In genomic region chr1:106662486-106662885, GRCm38 (mm10) we compare ENCODE assay signal across 28 mouse cellular contexts. TPM values are rescaled to one million over a fixed set of nuclear protein-coding genes. Genes with fewer than 3 reads are reported as not detected.
DNase-seq lines count a peak whose midpoint lies in the region; ATAC-seq and TF ChIP-seq lines count a peak whose summit lies in the region.
"Had no signal": no experiment of that assay in that cellular context is flagged by ENCODE, and none has a peak within 500 bp of the region (broad histone marks: within the 10 kb centered on the region; RNA-seq: fewer than 3 reads in every experiment).

No protein-coding gene starts in this region.

- in situ Hi-C loops in Patski (cut with MboI; ENCODE audit: low pct_unique_long_range_greater_than_20kb), result no loop called here

- no peak overlapping the region for H3K9ac ChIP-seq in embryonic facial prominence, embryonic 14.5 days (ENCODE audit: low read depth, low read length)
- no peak overlapping the region for H3K9ac ChIP-seq in kidney, embryonic 15.5 days
- H3K9ac ChIP-seq in limb, embryonic 13.5 days, result no peak overlapping the region
- H3K9ac ChIP-seq: embryonic facial prominence, embryonic 12.5 days; embryonic facial prominence, embryonic 15.5 days; forebrain, embryonic 12.5 days had no signal

- no peak overlapping the region for H3K27ac ChIP-seq in embryonic facial prominence, embryonic 14.5 days (replicated peaks; ENCODE audit: low read depth, low read length)
- no peak overlapping the region; the same call in 1 of the 2 replicates for H3K27ac ChIP-seq in embryonic facial prominence, embryonic 10.5 days (replicated peaks)
- H3K27ac ChIP-seq in kidney, embryonic 15.5 days, result peak overlapping the region; percentile 37; the same call in 1 of the 2 replicates
- peak overlapping the region; percentile 22; the same call in 1 of the 2 replicates for H3K27ac ChIP-seq in limb, embryonic 13.5 days
- H3K27ac ChIP-seq in limb, embryonic 10.5 days, result no peak overlapping the region
- H3K27ac ChIP-seq: embryonic facial prominence, embryonic 12.5 days; embryonic facial prominence, embryonic 15.5 days; forebrain, embryonic 10.5 days; forebrain, embryonic 12.5 days had no signal

- H3K9me3 ChIP-seq in embryonic facial prominence, embryonic 14.5 days (ENCODE audit: control insufficient read depth, low read length), result no peaks in the 10 kb centered on the region
- H3K9me3 ChIP-seq in embryonic facial prominence, embryonic 10.5 days, result no peaks in the 10 kb centered on the region
- no peaks in the 10 kb centered on the region for H3K9me3 ChIP-seq in kidney, embryonic 15.5 days (replicated peaks)
- H3K9me3 ChIP-seq in limb, embryonic 13.5 days, result no peaks in the 10 kb centered on the region
- H3K9me3 ChIP-seq in limb, embryonic 10.5 days (replicated peaks), result no peaks in the 10 kb centered on the region
- H3K9me3 ChIP-seq: embryonic facial prominence, embryonic 12.5 days; embryonic facial prominence, embryonic 15.5 days; forebrain, embryonic 10.5 days; forebrain, embryonic 12.5 days; G1E had no signal

- H3K4me3 ChIP-seq in embryonic facial prominence, embryonic 14.5 days (ENCODE audit: low read depth, low read length), result no peak overlapping the region
- H3K4me3 ChIP-seq in embryonic facial prominence, embryonic 10.5 days, result no peak overlapping the region
- H3K4me3 ChIP-seq in kidney, embryonic 15.5 days (replicated peaks), result no peak overlapping the region
- no peak overlapping the region for H3K4me3 ChIP-seq in limb, embryonic 13.5 days
- H3K4me3 ChIP-seq in limb, embryonic 10.5 days, result no peak overlapping the region
- H3K4me3 ChIP-seq: embryonic facial prominence, embryonic 12.5 days; embryonic facial prominence, embryonic 15.5 days; erythroblast, embryonic 14.5 days; forebrain, embryonic 10.5 days; forebrain, embryonic 12.5 days had no signal

- CTCF ChIA-PET in Patski (lab: Charles Lee), result no interaction called here

- H3K4me2 ChIP-seq in embryonic facial prominence, embryonic 14.5 days (ENCODE audit: low read depth, low read length), result no peak overlapping the region
- H3K4me2 ChIP-seq in kidney, embryonic 15.5 days, result no peak overlapping the region
- H3K4me2 ChIP-seq in limb, embryonic 13.5 days (replicated peaks), result no peak overlapping the region
- H3K4me2 ChIP-seq: embryonic facial prominence, embryonic 12.5 days; embryonic facial prominence, embryonic 15.5 days; forebrain, embryonic 12.5 days had no signal

- no peak for TF ChIP-seq CTCF in Patski (IDR thresholded peaks at IDR 0.05)

- no peak for ATAC-seq in embryonic facial prominence, embryonic 14.5 days (ENCODE audit: low read depth)
- ATAC-seq in kidney, embryonic 15.5 days (replicated peaks; ENCODE audit: low FRiP score), result no peak
- no peak for ATAC-seq in limb, embryonic 13.5 days (ENCODE audit: low FRiP score, low read depth)
- no peak for ATAC-seq in Patski
- ATAC-seq: forebrain, embryonic 14.5 days; forebrain, embryonic 16.5 days had no signal

- POLR2A ChIA-PET in Patski (lab: Charles Lee), result no interaction called here

- DNase-seq in embryonic facial prominence, embryonic 14.5 days (ENCODE audit: low spot score), result peak; percentile 57
- no peak for DNase-seq in embryonic facial prominence, embryonic 10.5 days (ENCODE audit: low spot score)
- no peak for DNase-seq in kidney, postnatal 14 days
- no peak for DNase-seq in limb, embryonic 10.5 days (ENCODE audit: low spot score)
- peak; percentile 64 for DNase-seq in Patski (ENCODE audit: low read depth, low spot score)
- no peak for DNase-seq in lung, postnatal 10 days
- DNase-seq: adrenal gland, adult 2 months; adrenal gland, postnatal 10 days; adrenal gland, postnatal 25 days; B cell, adult 2 months; cerebellum, adult 11 months; cerebellum, adult 18-20 months; cerebellum, adult 8-10 months; cerebellum, adult 9-11 months; cerebellum, postnatal 14 days; cerebellum, postnatal 36 days; embryo, embryonic 11 days had no signal

- no peaks in the 10 kb centered on the region for H3K27me3 ChIP-seq in embryonic facial prominence, embryonic 14.5 days (replicated peaks; ENCODE audit: control insufficient read depth, insufficient read depth, low read length)
- no peaks in the 10 kb centered on the region for H3K27me3 ChIP-seq in embryonic facial prominence, embryonic 10.5 days (replicated peaks; ENCODE audit: low read depth, poor library complexity, severe bottlenecking)
- no peaks in the 10 kb centered on the region for H3K27me3 ChIP-seq in kidney, embryonic 15.5 days
- no peaks in the 10 kb centered on the region for H3K27me3 ChIP-seq in limb, embryonic 13.5 days
- no peaks in the 10 kb centered on the region for H3K27me3 ChIP-seq in limb, embryonic 10.5 days (ENCODE audit: low read depth, poor library complexity, severe bottlenecking)
- no peaks in the 10 kb centered on the region for H3K27me3 ChIP-seq in Patski
- H3K27me3 ChIP-seq: CH12.LX; embryonic facial prominence, embryonic 12.5 days; embryonic facial prominence, embryonic 15.5 days; forebrain, embryonic 12.5 days had no signal

- 70% methylated on average over 5 of the region's 5 CpGs for WGBS in embryonic facial prominence, embryonic 14.5 days
- 91% methylated on average over 5 of the region's 5 CpGs for WGBS in embryonic facial prominence, embryonic 10.5 days
- WGBS in kidney, embryonic 15.5 days, result 42% methylated on average over 5 of the region's 5 CpGs
- WGBS in limb, embryonic 13.5 days, result 81% methylated on average over 5 of the region's 5 CpGs
- 89% methylated on average over 5 of the region's 5 CpGs for WGBS in limb, embryonic 10.5 days

- no peaks in the 10 kb centered on the region for H3K36me3 ChIP-seq in embryonic facial prominence, embryonic 14.5 days (ENCODE audit: control insufficient read depth, insufficient read depth, low read length)
- no peaks in the 10 kb centered on the region for H3K36me3 ChIP-seq in embryonic facial prominence, embryonic 10.5 days (replicated peaks)
- H3K36me3 ChIP-seq in kidney, embryonic 15.5 days, result no peaks in the 10 kb centered on the region
- H3K36me3 ChIP-seq in limb, embryonic 13.5 days, result no peaks in the 10 kb centered on the region
- no peaks in the 10 kb centered on the region for H3K36me3 ChIP-seq in limb, embryonic 10.5 days
- H3K36me3 ChIP-seq: embryonic facial prominence, embryonic 12.5 days; embryonic facial prominence, embryonic 15.5 days; forebrain, embryonic 10.5 days; forebrain, embryonic 12.5 days; G1E had no signal

- H3K4me1 ChIP-seq in embryonic facial prominence, embryonic 14.5 days (ENCODE audit: control insufficient read depth, insufficient read depth, low read length), result 0 out of 2 replicates have a peak, but pooled peaks cover 7% of the 10 kb centered on the region
- H3K4me1 ChIP-seq in embryonic facial prominence, embryonic 10.5 days, result peaks cover 11% of the 10 kb centered on the region
- peaks cover 28% of the 10 kb centered on the region for H3K4me1 ChIP-seq in kidney, embryonic 15.5 days
- H3K4me1 ChIP-seq in limb, embryonic 13.5 days, result peaks cover 9% of the 10 kb centered on the region
- peaks cover 9% of the 10 kb centered on the region for H3K4me1 ChIP-seq in limb, embryonic 10.5 days
- H3K4me1 ChIP-seq: forebrain, embryonic 10.5 days; forebrain, embryonic 12.5 days had no signal

RNA-seq across cellular contexts. Expression of gene Bcl2, which starts 51.6 kb away (rescaled TPM):
- polyA plus RNA-seq in embryonic facial prominence, embryonic 14.5 days (2014; fragmentation: Nextera tagmentation; extraction: Ambion mirVana), result 11.1 and 11.8 TPM in 2 replicates
- 9.4 and 10.8 TPM in 2 replicates for polyA plus RNA-seq in embryonic facial prominence, embryonic 10.5 days (2016; fragmentation: Nextera tagmentation; extraction: Ambion mirVana)
- 26.4 and 26.7 TPM in 2 replicates for polyA plus RNA-seq in kidney, embryonic 15.5 days (2015; fragmentation: Nextera tagmentation; extraction: Ambion mirVana)
- 33.3 and 37.8 TPM in 2 replicates for polyA plus RNA-seq in limb, embryonic 13.5 days (2015; fragmentation: Nextera tagmentation; extraction: Ambion mirVana)
- 8.9 and 11.7 TPM in 2 replicates for polyA plus RNA-seq in limb, embryonic 10.5 days (2016; fragmentation: Nextera tagmentation; extraction: Ambion mirVana)
- polyA plus RNA-seq in Patski (2021), result 11.7 TPM
- polyA plus RNA-seq: erythroblast, embryonic 14.5 days had no signal

Comparison
In these comparisons a context has a peak if more than half of its experiments do, and no peak if none do; other contexts are left out.
1. DNase-seq: peak in embryonic facial prominence, embryonic 14.5 days (single experiment) and Patski (single experiment); none in embryonic facial prominence, embryonic 10.5 days (single experiment), kidney, postnatal 14 days (single experiment), limb, embryonic 10.5 days (single experiment) and lung, postnatal 10 days (single experiment).
2. H3K27ac ChIP-seq: peak in kidney, embryonic 15.5 days (single experiment) and limb, embryonic 13.5 days (single experiment); none in embryonic facial prominence, embryonic 14.5 days (single experiment), embryonic facial prominence, embryonic 10.5 days (single experiment) and limb, embryonic 10.5 days (single experiment).